Mouse (Mus musculus): ENCODE measurements around the gene Slc25a47. TPM values are rescaled to one million over a fixed set of nuclear protein-coding genes. Genes with fewer than 3 reads are reported as not detected.
A peak's percentile ranks its signal among the peaks of the same experiment; 100 is the strongest.

The Slc25a47 gene
- polyA plus RNA-seq, 1 experiment from 2014 or later, result 9.8 TPM

GRCm38 (mm10) chr12:108811133-108811532 lies 24.7 kb upstream of the Slc25a47 start:
- H3K9me3 ChIP-seq, result no peaks in the 10 kb centered on the region
- H3K4me1 ChIP-seq, result no peaks in the 10 kb centered on the region
- H3K27ac ChIP-seq, result no peak overlapping the region
- peaks cover 79% of the 10 kb centered on the region for H3K36me3 ChIP-seq (replicated peaks)
- no peak for DNase-seq (ENCODE audit: extremely low spot score, low spot score)
- no peak overlapping the region for H3K4me3 ChIP-seq
- WGBS, result 71% methylated on average over 2 of the region's 2 CpGs
- H3K27me3 ChIP-seq (ENCODE audit: poor library complexity, severe bottlenecking), result no peaks in the 10 kb centered on the region

GRCm38 (mm10) chr12:108812463-108812862 lies 23.4 kb upstream of the Slc25a47 start:
- Histone ChIP-seq H3K4me1 (no peaks in the 10 kb centered on the region), H3K27me3 (ENCODE audit: poor library complexity, severe bottlenecking) (no peaks in the 10 kb centered on the region), H3K4me3 (no peak overlapping the region), H3K27ac (no peak overlapping the region), H3K9me3 (no peaks in the 10 kb centered on the region), H3K36me3 (replicated peaks) (peaks cover 79% of the 10 kb centered on the region)
- 88% methylated on average over 6 of the region's 6 CpGs for WGBS
- no peak for DNase-seq (ENCODE audit: extremely low spot score, low spot score)

GRCm38 (mm10) chr12:108814470-108814869 lies 21.4 kb upstream of the Slc25a47 start:
- H3K36me3 ChIP-seq (replicated peaks), result peaks cover 79% of the 10 kb centered on the region
- H3K27ac ChIP-seq, result no peak overlapping the region
- WGBS, result 91% methylated on average over 6 of the region's 6 CpGs
- H3K4me1 ChIP-seq, result no peaks in the 10 kb centered on the region
- H3K27me3 ChIP-seq (ENCODE audit: poor library complexity, severe bottlenecking), result no peaks in the 10 kb centered on the region
- H3K9me3 ChIP-seq, result no peaks in the 10 kb centered on the region
- DNase-seq (ENCODE audit: extremely low spot score, low spot score), result no peak
- no peak overlapping the region for H3K4me3 ChIP-seq

DNA sequence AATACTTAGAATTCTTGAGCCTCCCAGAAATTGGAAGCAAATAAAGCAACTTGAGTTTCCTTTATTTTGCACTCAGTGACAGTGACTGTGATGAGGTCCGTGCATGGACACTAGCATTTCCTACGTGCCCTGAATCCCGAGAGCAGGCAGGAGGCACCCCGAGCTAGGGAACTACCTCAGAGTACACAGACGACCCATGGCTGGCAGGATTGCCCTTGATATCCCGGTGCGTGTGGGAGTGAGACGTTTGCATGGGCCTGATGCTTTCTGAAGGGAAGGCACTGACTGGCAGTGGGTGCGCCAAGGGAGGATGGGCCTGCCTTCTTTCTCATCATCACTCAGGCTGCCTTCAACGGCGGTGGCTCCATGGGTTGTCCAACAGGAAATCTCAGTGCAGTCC lies 19.3 kb upstream of the Slc25a47 start:
- no peak for DNase-seq (ENCODE audit: extremely low spot score, low spot score)
- Histone ChIP-seq H3K27me3 (ENCODE audit: poor library complexity, severe bottlenecking) (no peaks in the 10 kb centered on the region), H3K4me1 (0 out of 2 replicates have a peak, but pooled peaks cover 3% of the 10 kb centered on the region), H3K4me3 (no peak overlapping the region), H3K27ac (no peak overlapping the region), H3K36me3 (replicated peaks) (peaks cover 77% of the 10 kb centered on the region), H3K9me3 (no peaks in the 10 kb centered on the region)
- WGBS, result 89% methylated on average over 11 of the region's 11 CpGs

DNA sequence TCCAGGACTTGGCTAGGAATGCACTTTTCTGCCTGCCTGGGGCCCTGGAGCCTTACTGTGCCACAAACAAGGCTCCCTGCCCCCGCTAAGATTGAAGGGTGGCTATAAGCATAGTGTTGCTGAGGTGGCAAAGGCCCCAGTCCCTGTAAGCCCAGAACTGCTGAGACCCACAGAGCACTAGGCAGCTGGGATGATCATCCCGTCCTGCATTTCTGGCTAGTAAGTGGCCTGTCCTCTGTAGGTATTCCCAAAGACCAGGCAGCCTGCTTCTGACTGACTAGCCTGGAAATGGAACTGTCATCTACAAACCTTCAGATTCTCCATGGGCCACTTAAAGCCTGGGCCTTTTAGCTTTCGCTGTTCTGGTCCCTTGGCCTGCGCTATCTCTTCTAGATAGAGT lies 15.4 kb upstream of the Slc25a47 start:
- Histone ChIP-seq H3K4me3 (no peak overlapping the region), H3K9me3 (no peaks in the 10 kb centered on the region), H3K27ac (peak overlapping the region; percentile 20; the same call in 1 of the 2 replicates), H3K4me1 (0 out of 2 replicates have a peak, but pooled peaks cover 3% of the 10 kb centered on the region), H3K36me3 (replicated peaks) (peaks cover 46% of the 10 kb centered on the region), H3K27me3 (ENCODE audit: poor library complexity, severe bottlenecking) (no peaks in the 10 kb centered on the region)
- 93% methylated on average over 4 of the region's 4 CpGs for WGBS
- no peak for DNase-seq (ENCODE audit: extremely low spot score, low spot score)

DNA sequence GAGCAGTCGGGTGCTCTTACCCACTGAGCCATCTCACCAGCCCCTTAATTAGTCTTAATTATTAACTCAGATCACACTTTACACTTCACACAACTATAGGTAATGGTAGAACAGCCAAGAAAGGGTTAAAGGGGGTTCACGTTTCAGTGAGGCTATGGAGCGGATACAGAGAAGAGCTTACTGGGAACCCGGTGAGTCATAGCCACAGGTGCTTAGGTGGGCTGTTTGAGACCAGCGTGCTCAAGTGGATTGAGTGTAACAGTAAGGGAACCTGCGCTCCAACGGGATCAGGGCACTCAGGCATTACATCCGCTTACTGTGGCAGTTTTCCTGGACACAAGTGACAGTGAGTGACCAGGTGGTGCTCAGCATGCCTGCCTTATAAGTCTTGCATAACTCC lies 12.8 kb upstream of the Slc25a47 start:
- no peak overlapping the region for H3K27ac ChIP-seq
- H3K27me3 ChIP-seq (ENCODE audit: poor library complexity, severe bottlenecking), result no peaks in the 10 kb centered on the region
- DNase-seq (ENCODE audit: extremely low spot score, low spot score), result no peak
- no peak overlapping the region for H3K4me3 ChIP-seq
- H3K36me3 ChIP-seq (replicated peaks), result peaks cover 46% of the 10 kb centered on the region
- 0 out of 2 replicates have a peak, but pooled peaks cover 3% of the 10 kb centered on the region for H3K4me1 ChIP-seq
- WGBS, result 80% methylated on average over 8 of the region's 8 CpGs
- H3K9me3 ChIP-seq, result peaks cover 2% of the 10 kb centered on the region; the same call in 1 of the 2 replicates

DNA sequence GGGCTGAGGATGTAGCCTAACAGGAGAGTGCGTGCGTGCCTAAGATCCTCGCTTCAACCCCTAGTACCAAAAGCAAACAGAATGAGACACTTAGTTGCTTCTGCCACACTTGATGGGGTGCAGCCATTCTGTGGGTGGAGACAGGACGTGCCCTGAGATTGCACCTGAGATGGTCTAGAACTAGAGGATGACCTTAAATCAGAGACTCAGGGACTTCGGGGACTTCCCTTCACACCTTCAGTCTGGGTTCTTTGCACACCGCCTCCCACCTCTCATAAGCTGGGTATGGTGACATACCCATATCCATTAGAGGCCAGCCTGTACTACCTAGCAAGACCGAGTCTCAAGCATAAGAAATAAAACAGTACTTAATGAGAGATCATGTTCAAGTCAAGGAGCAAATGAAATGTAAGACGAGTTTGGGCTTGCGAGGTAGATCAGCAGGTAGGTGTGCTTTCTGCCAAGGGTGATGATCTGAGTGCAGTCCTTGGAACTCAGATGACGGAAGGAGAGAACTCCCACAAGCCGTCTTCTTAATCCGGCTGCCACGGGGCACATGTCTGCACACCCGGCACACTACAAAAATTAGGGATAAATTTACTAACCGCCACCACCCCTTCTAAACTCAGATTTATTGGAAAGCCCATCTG lies 11.5 kb upstream of the Slc25a47 start:
- 0 out of 2 replicates have a peak, but pooled peaks cover 3% of the 10 kb centered on the region for H3K4me1 ChIP-seq
- peaks cover 43% of the 10 kb centered on the region for H3K36me3 ChIP-seq (replicated peaks)
- peaks cover 6% of the 10 kb centered on the region; the same call in 1 of the 2 replicates for H3K9me3 ChIP-seq
- no peak for DNase-seq (ENCODE audit: extremely low spot score, low spot score)
- no peak overlapping the region for H3K27ac ChIP-seq
- WGBS, result 92% methylated on average over 15 of the region's 15 CpGs
- no peaks in the 10 kb centered on the region for H3K27me3 ChIP-seq (ENCODE audit: poor library complexity, severe bottlenecking)
- no peak overlapping the region for H3K4me3 ChIP-seq

GRCm38 (mm10) chr12:108825561-108826224 lies 10.2 kb upstream of the Slc25a47 start:
- 94% methylated on average over 13 of the region's 13 CpGs for WGBS
- Histone ChIP-seq H3K4me3 (no peak overlapping the region), H3K36me3 (replicated peaks) (peaks cover 31% of the 10 kb centered on the region), H3K9me3 (peaks cover 6% of the 10 kb centered on the region; the same call in 1 of the 2 replicates), H3K27ac (no peak overlapping the region), H3K27me3 (ENCODE audit: poor library complexity, severe bottlenecking) (no peaks in the 10 kb centered on the region), H3K4me1 (no peaks in the 10 kb centered on the region)
- no peak for DNase-seq (ENCODE audit: extremely low spot score, low spot score)

DNA sequence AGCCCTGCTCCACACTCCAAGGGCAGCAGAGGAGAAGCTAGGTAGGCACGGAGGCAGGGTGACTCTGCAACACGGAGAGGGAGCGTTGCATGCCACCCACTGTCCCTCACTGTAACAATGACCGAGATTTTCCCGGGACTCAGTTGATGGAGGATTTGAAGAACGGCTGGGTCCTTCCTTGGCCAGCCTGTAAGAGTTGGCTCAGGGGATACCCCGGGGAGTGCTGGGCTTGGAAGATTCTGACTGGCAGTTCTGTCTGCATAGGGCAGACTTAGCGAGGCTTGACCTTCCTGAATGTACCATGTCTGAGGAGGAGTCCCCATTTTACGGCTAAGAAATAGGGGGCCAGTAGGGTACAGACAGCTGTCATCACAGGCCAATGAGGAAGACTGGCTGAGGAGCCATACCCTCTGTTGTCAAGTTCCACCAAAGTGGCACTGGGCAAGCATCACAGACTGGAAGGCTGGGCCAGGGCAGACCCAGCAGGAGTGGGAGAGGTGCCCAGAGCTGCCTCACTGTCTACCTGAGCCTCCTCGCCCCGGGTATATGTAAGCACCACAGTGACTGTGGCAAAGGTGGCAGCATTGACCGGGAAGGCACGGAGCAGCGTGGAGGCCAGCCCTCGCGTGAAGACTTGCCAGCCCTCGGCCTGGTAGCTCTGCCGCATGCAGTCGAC lies 9.4 kb upstream of the Slc25a47 start:
- 95% methylated on average over 19 of the region's 19 CpGs for WGBS
- Histone ChIP-seq H3K9me3 (peaks cover 6% of the 10 kb centered on the region; the same call in 1 of the 2 replicates), H3K27ac (no peak overlapping the region), H3K36me3 (replicated peaks) (peaks cover 36% of the 10 kb centered on the region), H3K4me3 (no peak overlapping the region), H3K4me1 (no peaks in the 10 kb centered on the region), H3K27me3 (ENCODE audit: poor library complexity, severe bottlenecking) (no peaks in the 10 kb centered on the region)
- no peak for DNase-seq (ENCODE audit: extremely low spot score, low spot score)

DNA sequence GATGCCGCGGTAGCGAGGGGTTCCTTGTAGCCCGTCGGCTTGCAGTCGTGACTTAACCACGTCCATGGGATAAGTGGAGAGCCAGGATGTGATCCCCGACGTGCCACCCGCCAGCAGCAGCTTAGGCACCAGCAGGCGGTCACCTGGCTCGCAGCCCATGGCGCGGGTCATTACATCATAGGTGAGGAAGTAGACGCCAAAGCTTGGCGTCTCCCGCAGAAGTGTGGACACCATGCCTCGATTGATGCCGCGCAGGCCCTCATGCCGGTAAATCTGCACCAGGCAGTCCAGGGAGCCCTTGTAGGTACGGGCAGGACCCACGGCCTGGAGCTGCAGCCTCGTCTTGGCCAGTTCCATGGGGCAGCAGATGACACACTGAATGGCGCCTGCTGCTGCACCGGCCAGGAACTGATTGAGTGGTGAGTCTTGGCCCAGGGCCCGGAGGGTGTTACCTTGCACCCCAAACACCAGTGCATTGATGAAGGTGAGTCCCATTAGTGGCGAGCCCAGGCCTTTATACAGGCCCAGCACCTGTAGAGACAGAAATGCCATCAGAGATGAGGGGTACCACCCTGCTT lies 8.8 kb upstream of the Slc25a47 start:
- H3K27me3 ChIP-seq (ENCODE audit: poor library complexity, severe bottlenecking), result no peaks in the 10 kb centered on the region
- no peak overlapping the region for H3K4me3 ChIP-seq
- H3K9me3 ChIP-seq, result peaks cover 6% of the 10 kb centered on the region; the same call in 1 of the 2 replicates
- no peak overlapping the region for H3K27ac ChIP-seq
- H3K36me3 ChIP-seq (replicated peaks), result peaks cover 36% of the 10 kb centered on the region
- DNase-seq (ENCODE audit: extremely low spot score, low spot score), result no peak
- 96% methylated on average over 28 of the region's 28 CpGs for WGBS
- peaks cover 5% of the 10 kb centered on the region for H3K4me1 ChIP-seq

GRCm38 (mm10) chr12:108827641-108828040 lies 8.2 kb upstream of the Slc25a47 start:
- Histone ChIP-seq H3K4me3 (no peak overlapping the region), H3K9me3 (peaks cover 6% of the 10 kb centered on the region; the same call in 1 of the 2 replicates), H3K27ac (no peak overlapping the region), H3K27me3 (ENCODE audit: poor library complexity, severe bottlenecking) (no peaks in the 10 kb centered on the region), H3K36me3 (replicated peaks) (peaks cover 36% of the 10 kb centered on the region), H3K4me1 (peaks cover 10% of the 10 kb centered on the region)
- WGBS, result 98% methylated on average over 6 of the region's 6 CpGs
- no peak for DNase-seq (ENCODE audit: extremely low spot score, low spot score)

DNA sequence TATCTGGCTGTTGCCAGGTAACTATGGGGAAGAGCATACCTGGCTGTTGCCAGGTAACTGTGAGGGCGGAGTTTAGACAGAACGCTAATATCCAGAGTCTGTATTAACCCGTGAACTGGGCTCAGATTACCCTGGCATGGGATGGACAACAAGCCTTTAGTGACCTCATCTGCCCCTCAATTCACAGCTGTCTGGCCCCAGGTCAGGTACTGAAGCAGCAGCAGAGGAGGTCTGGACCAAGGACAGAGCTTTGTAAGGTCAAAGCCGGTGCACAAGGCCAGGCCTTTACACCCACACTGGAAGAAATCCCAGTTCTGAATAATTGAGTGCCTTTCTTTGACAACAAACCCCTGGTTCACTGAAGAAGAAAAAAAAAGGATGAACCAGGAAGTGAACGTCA lies 6.2 kb upstream of the Slc25a47 start:
- Histone ChIP-seq H3K9me3 (peaks cover 6% of the 10 kb centered on the region; the same call in 1 of the 2 replicates), H3K27ac (no peak overlapping the region), H3K4me3 (no peak overlapping the region), H3K27me3 (ENCODE audit: poor library complexity, severe bottlenecking) (peaks cover 7% of the 10 kb centered on the region), H3K36me3 (replicated peaks) (peaks cover 41% of the 10 kb centered on the region), H3K4me1 (peaks cover 16% of the 10 kb centered on the region)
- WGBS, result 86% methylated on average over 5 of the region's 5 CpGs
- DNase-seq (ENCODE audit: extremely low spot score, low spot score), result no peak

Data from forebrain, embryonic 10.5 days (tissue).